Mouse (Mus musculus) stomach, postnatal 0 days (tissue): ENCODE data around the gene Clip1. TPM values are rescaled to one million over a fixed set of nuclear protein-coding genes. Genes with fewer than 3 reads are reported as not detected.

Experiments used
- ATAC-seq: fragments of 200-750 bp; cut with Nextera tagmentation; 2 replicates; pipeline ENCODE4 v1.8.0; 2017; ENCODE audit not compliant: low FRiP score, low TSS enrichment
- DNase-seq: peaks from one replicate; pipeline ENCODE4 v3.0.0-alpha.2; 2016; ENCODE audit warnings: low spot score
- H3K27ac ChIP-seq: fragments of 300-500 bp; sonication (generic); replicated peaks from 2 replicates; pipeline ENCODE4 v1.5.1; 2014; ENCODE audit warnings: mild to moderate bottlenecking, control low read depth
- H3K27me3 ChIP-seq: fragments of 300-500 bp; sonication (generic); 2 replicates; pipeline ENCODE4 v1.6.1; 2014; ENCODE audit warnings: low read length; ENCODE audit not compliant: control insufficient read depth, insufficient read depth
- H3K36me3 ChIP-seq: fragments of 300-500 bp; sonication (generic); 2 replicates; pipeline ENCODE4 v1.6.1; 2014; ENCODE audit warnings: low read length, mixed read lengths; ENCODE audit not compliant: control insufficient read depth, insufficient read depth
- H3K4me1 ChIP-seq: fragments of 300-500 bp; sonication (generic); replicated peaks from 2 replicates; pipeline ENCODE4 v1.6.1; 2014; ENCODE audit warnings: antibody characterized with exemption; ENCODE audit not compliant: control insufficient read depth, insufficient read depth
- H3K4me2 ChIP-seq: fragments of 300-500 bp; sonication (generic); replicated peaks from 2 replicates; pipeline ENCODE4 v1.6.1; 2014; ENCODE audit warnings: low read depth, mild to moderate bottlenecking, control low read depth, moderate library complexity
- H3K4me3 ChIP-seq: fragments of 300-500 bp; sonication (generic); 2 replicates; pipeline ENCODE4 v1.5.1; 2014; ENCODE audit warnings: low read depth, low read length, control low read depth
- H3K9ac ChIP-seq: fragments of 300-500 bp; sonication (generic); 2 replicates; pipeline ENCODE4 v1.6.1; 2014; ENCODE audit warnings: mild to moderate bottlenecking, low read length, control low read depth, mixed read lengths
- H3K9me3 ChIP-seq: fragments of 300-500 bp; sonication (generic); 2 replicates; pipeline ENCODE4 v1.6.1; 2016; ENCODE audit warnings: low read length; ENCODE audit not compliant: control insufficient read depth
- CTCF ChIP-seq: IDR thresholded peaks from 2 replicates; pipeline ENCODE4 v1.5.1; 2016; ENCODE audit warnings: antibody characterized with exemption, low read depth, mild to moderate bottlenecking, moderate library complexity
- EP300 ChIP-seq: optimal IDR thresholded peaks from 2 replicates; pipeline ENCODE3; 2016; ENCODE audit warnings: antibody characterized with exemption
- WGBS: fragments of 180-500 bp; shearing (Covaris S2); extraction: QIAGEN DNeasy Blood & Tissue Kit; methylation state at CpG from one replicate; pipeline ENCODE4 v1.1.7; 2014; 5-methylcytosine and 5-hydroxymethylcytosine counted together
- polyA plus RNA-seq: library from polyadenylated mRNA; unstranded; fragments of >200 nt; fragmentation: Nextera tagmentation; extraction: Ambion mirVana; gene quantifications from 2 replicates; pipeline ENCODE4 v1.2.1, GENCODE M21; 2015

The Clip1 gene
- polyA plus RNA-seq, 1 experiment from 2014 or later = 41.4 TPM

- H3K27me3 ChIP-seq = no peaks in the 10 kb centered on the region
- 87% methylated on average over 9 of the region's 9 CpGs for WGBS
- no peaks in the 10 kb centered on the region for H3K9me3 ChIP-seq
- no peaks in the 10 kb centered on the region for H3K4me1 ChIP-seq
- TF ChIP-seq CTCF (no peak), EP300 (no peak)
- no peak for ATAC-seq
- H3K4me2 ChIP-seq = no peak overlapping the region
- H3K9ac ChIP-seq = no peak overlapping the region
- H3K36me3 ChIP-seq = peaks cover 13% of the 10 kb centered on the region
- no peak for DNase-seq
- H3K27ac ChIP-seq = no peak overlapping the region
- no peak overlapping the region for H3K4me3 ChIP-seq
These were observed 44.2 kb downstream of the Clip1 start for GRCm38 (mm10) chr5:123640181-123640580.

- Histone ChIP-seq H3K4me2 (no peak overlapping the region), H3K9ac (no peak overlapping the region), H3K9me3 (no peaks in the 10 kb centered on the region), H3K4me3 (no peak overlapping the region), H3K27me3 (no peaks in the 10 kb centered on the region), H3K27ac (no peak overlapping the region), H3K36me3 (no peaks in the 10 kb centered on the region; the same call in 1 of the 2 replicates), H3K4me1 (no peaks in the 10 kb centered on the region)
- TF ChIP-seq CTCF (no peak), EP300 (no peak)
- 85% methylated on average over 10 of the region's 10 CpGs for WGBS
- ATAC-seq = no peak
- no peak for DNase-seq
These were observed 53.2 kb downstream of the Clip1 start for GRCm38 (mm10) chr5:123631210-123631609.

DNA sequence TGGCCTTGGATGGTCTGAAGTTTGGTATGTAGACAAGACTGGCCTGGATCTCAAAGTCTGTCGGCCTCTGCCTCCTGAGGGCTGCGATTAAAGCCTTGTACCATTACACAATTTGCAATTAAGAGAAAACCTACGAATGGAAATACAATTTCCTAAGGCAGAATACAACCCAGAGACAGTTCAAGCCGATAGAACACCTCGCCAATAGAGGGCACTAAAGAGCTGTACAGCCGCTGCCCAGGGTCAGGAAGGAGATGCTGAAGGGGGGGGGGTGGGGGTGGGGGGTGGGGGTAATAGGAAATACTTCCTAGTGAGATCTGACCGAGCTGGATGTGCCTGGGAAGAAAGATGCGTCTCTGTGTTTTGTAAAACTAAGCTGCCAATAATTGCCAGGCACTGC lies 57.8 kb downstream of the Clip1 start:
- no peaks in the 10 kb centered on the region for H3K4me1 ChIP-seq
- WGBS = 25% methylated on average over 8 of the region's 8 CpGs

DNA sequence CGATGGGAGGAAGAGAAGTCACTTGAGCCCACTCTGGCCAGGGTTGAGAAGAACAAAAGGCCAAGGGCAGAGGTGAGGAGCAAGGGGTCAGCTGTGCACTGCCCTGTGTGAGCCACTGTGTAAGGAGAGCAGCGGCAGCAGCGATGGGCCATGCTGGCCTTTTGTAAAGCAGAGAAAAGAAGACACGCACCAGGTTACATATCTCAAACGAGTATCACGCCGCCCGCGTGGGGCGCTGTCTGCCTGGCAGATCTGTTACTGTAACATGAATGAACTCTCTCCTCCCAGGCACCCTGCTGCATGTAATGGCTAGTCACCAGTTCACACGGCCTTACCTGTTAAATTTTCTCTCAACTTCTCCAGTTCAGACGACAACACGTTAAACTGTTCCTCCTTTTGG lies 62.0 kb downstream of the Clip1 start:
- ATAC-seq = no peak
- Histone ChIP-seq H3K4me1 (no peaks in the 10 kb centered on the region), H3K36me3 (peaks cover 13% of the 10 kb centered on the region), H3K4me2 (no peak overlapping the region), H3K4me3 (no peak overlapping the region), H3K27ac (no peak overlapping the region), H3K9me3 (no peaks in the 10 kb centered on the region), H3K9ac (no peak overlapping the region), H3K27me3 (no peaks in the 10 kb centered on the region)
- no peak for TF ChIP-seq EP300
- TF ChIP-seq CTCF = 0 out of 2 replicates have a peak, but pooled peaks have one; percentile 11
- WGBS = 81% methylated on average over 13 of the region's 13 CpGs
- no peak for DNase-seq

More for the DNA sequence above, 57.8 kb downstream of the Clip1 start:
- peak; percentile 77 for TF ChIP-seq CTCF
- no peak for TF ChIP-seq EP300
- H3K9me3 ChIP-seq = no peaks in the 10 kb centered on the region
- DNase-seq (peak; percentile 69), ATAC-seq (peak; percentile 71; the same call in 1 of the 2 replicates)
- no peak overlapping the region for H3K27ac ChIP-seq
- H3K9ac ChIP-seq = no peak overlapping the region
- H3K36me3 ChIP-seq = peaks cover 4% of the 10 kb centered on the region; the same call in 1 of the 2 replicates
- H3K4me3 ChIP-seq = no peak overlapping the region
- no peaks in the 10 kb centered on the region for H3K27me3 ChIP-seq
- H3K4me2 ChIP-seq = no peak overlapping the region

GRCm38 (mm10) chr5:123618558-123618957 lies 65.9 kb downstream of the Clip1 start:
- H3K9me3 ChIP-seq = no peaks in the 10 kb centered on the region
- no peak overlapping the region for H3K27ac ChIP-seq
- no peaks in the 10 kb centered on the region for H3K27me3 ChIP-seq
- no peak overlapping the region for H3K9ac ChIP-seq
- no peak overlapping the region for H3K4me2 ChIP-seq
- ATAC-seq (no peak), DNase-seq (no peak)
- WGBS = 80% methylated on average over 2 of the region's 2 CpGs
- TF ChIP-seq EP300 = no peak
- TF ChIP-seq CTCF = peak; percentile 61
- peaks cover 22% of the 10 kb centered on the region for H3K36me3 ChIP-seq
- no peak overlapping the region for H3K4me3 ChIP-seq
- no peaks in the 10 kb centered on the region for H3K4me1 ChIP-seq

DNA sequence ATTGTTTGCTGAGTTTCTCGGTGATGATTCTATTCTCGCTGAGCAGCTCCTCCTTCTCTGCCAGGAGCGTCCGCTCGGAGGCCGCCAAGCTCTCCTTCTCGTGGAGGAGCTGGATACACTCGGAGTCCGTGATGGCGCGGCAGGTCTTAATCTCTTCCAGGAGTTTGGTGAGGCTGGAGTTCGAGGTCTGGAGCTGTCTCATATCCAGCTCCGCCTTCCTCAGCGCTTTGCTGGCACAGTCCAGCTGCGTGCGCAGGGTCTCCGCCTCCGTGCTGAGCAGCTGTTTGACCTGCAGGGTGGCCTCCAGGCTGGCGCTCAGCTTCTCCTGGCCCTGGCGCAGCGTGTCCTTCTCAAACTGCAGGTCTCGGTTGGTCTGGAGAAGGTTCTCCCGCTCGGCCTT lies 70.2 kb downstream of the Clip1 start:
- H3K36me3 ChIP-seq = peaks cover 21% of the 10 kb centered on the region
- WGBS = 90% methylated on average over 23 of the region's 24 CpGs

More for the DNA sequence above, 70.2 kb downstream of the Clip1 start:
- ATAC-seq = no peak
- TF ChIP-seq EP300 (no peak), CTCF (no peak)
- H3K9ac ChIP-seq = no peak overlapping the region
- H3K4me2 ChIP-seq = no peak overlapping the region
- no peak overlapping the region for H3K27ac ChIP-seq
- no peak for DNase-seq
- H3K4me3 ChIP-seq = no peak overlapping the region
- H3K27me3 ChIP-seq = no peaks in the 10 kb centered on the region
- no peaks in the 10 kb centered on the region for H3K4me1 ChIP-seq
- H3K9me3 ChIP-seq = no peaks in the 10 kb centered on the region
